Mouse (Mus musculus) small intestine, adult 2 months (tissue): Measurements from ENCODE around the gene Dapk2.

Experiments
- CTCF ChIP-seq: fragments of 200-500 bp; IDR thresholded peaks from 2 replicates; pipeline ENCODE4 v1.5.1; 2012; ENCODE audit warnings: low read depth, mild to moderate bottlenecking, control low read depth, inconsistent platforms, low read length, moderate library complexity, mixed read lengths; ENCODE audit not compliant: insufficient replicate concordance, insufficient read length; ENCODE audit errors: extremely low read depth
- POLR2A ChIP-seq: fragments of 200-500 bp; IDR thresholded peaks from 2 replicates; pipeline ENCODE4 v1.6.1; 2012; ENCODE audit warnings: low read depth, mild to moderate bottlenecking, control low read depth, inconsistent platforms, low read length, moderate library complexity

- TF ChIP-seq CTCF, result no peak
- no peak for TF ChIP-seq POLR2A
Observed at GRCm38 (mm10) chr9:66304320-66305090, 146.5 kb downstream of the Dapk2 start.
